In the genomic region with DNA sequence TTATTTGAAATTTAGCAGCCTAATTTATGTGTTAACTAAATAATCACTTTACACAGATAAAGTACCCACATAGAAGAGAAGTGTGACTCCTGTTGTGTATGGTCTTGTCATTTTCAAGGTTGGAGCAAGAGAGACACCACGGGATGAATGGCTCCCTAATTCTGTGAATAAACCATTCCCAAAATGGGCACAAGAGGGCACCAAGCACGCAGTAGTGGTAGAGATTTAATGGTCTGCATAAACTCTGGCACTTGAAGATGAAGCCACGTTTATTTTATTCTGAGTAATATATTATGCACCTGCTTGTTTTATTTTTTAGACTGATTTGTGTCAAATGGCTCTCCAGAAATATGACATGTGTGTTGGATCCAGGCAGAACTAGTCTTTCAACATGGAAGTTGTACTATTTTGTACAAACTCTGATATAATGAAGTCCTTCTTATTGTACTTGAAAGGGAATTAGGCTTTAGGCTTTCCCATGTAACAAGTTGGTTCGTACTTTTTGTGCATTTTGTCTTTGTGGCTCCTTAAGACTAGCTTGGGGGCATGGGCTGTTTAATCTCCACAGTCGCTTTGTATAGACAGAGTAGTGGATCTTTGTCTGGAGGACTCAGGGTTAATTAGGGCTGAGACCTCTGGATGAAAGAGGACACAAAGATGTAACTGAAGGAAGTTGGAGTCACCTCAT, we compare ENCODE assay signal across 9 mouse cellular contexts.
DNase-seq lines count a peak whose midpoint lies in the region; ATAC-seq and TF ChIP-seq lines count a peak whose summit lies in the region.
"Had no signal": no experiment of that assay in that cellular context is flagged by ENCODE, and none has a peak within 500 bp of the region (broad histone marks: within the 10 kb centered on the region; RNA-seq: fewer than 3 reads in every experiment).

No protein-coding gene starts in this region.

- DNase-seq in adrenal gland, adult (ENCODE audit: inconsistent age in 2 of 2, low spot score in 1 of 2): peak; percentile 28 to 81
- no peak for DNase-seq in adrenal gland, postnatal 4 days (ENCODE audit: low spot score in 2 of 2)
- DNase-seq in thymus, postnatal 14 days: peak; percentile 7
- no peak for DNase-seq in thymus, adult 18-20 months
- peak; percentile 36 for DNase-seq in fibroblast of lung, adult 2 months (ENCODE audit: low read depth)
- peak; percentile 71 for DNase-seq in kidney, adult 9 months
- DNase-seq in liver, postnatal 0 days: peak; percentile 43
- peak; percentile 79 for DNase-seq in right cerebral cortex, adult 18-20 months

- peak; percentile 77 for TF ChIP-seq CTCF in liver, postnatal 0 days (IDR thresholded peaks at IDR 0.05; ENCODE audit: low read depth)

- WGBS in liver, postnatal 0 days (ENCODE audit: insufficient replicate concordance): 30% methylated on average over 5 of the region's 5 CpGs

- H3K9me3 ChIP-seq in liver, postnatal 0 days (ENCODE audit: low read length): no peaks in the 10 kb centered on the region
- H3K9me3 ChIP-seq: heart, embryonic 15.5 days had no signal

- H3K4me2 ChIP-seq in liver, postnatal 0 days (ENCODE audit: low read depth, low read length): no peak overlapping the region
- H3K4me2 ChIP-seq: heart, embryonic 15.5 days had no signal

- TF ChIP-seq EP300 in liver, postnatal 0 days (IDR thresholded peaks at IDR 0.05; ENCODE audit: low read depth): no peak

- H3K36me3 ChIP-seq in liver, postnatal 0 days (replicated peaks; ENCODE audit: insufficient read depth, low read length): no peaks in the 10 kb centered on the region
- H3K36me3 ChIP-seq: heart, embryonic 15.5 days had no signal

- H3K27me3 ChIP-seq in liver, postnatal 0 days (ENCODE audit: insufficient read depth, low read length): no peaks in the 10 kb centered on the region

- no peak overlapping the region for H3K9ac ChIP-seq in liver, postnatal 0 days (replicated peaks)
- H3K9ac ChIP-seq: heart, embryonic 15.5 days had no signal

- H3K4me1 ChIP-seq in liver, postnatal 0 days (ENCODE audit: insufficient read depth): no peaks in the 10 kb centered on the region

- no peak for ATAC-seq in liver, postnatal 0 days

- no peak overlapping the region for H3K4me3 ChIP-seq in liver, postnatal 0 days (ENCODE audit: low read depth, low read length)
- H3K4me3 ChIP-seq: heart, embryonic 15.5 days had no signal

- H3K27ac ChIP-seq in liver, postnatal 0 days (ENCODE audit: low read depth): no peak overlapping the region
- H3K27ac ChIP-seq: heart, embryonic 15.5 days had no signal

Comparison
In these comparisons a context has a peak if more than half of its experiments do, and no peak if none do; other contexts are left out.
1. DNase-seq: peak in adrenal gland, adult (2 of 2), thymus, postnatal 14 days (single experiment), fibroblast of lung, adult 2 months (single experiment), kidney, adult 9 months (single experiment), liver, postnatal 0 days (single experiment) and right cerebral cortex, adult 18-20 months (single experiment); none in adrenal gland, postnatal 4 days (0 of 2) and thymus, adult 18-20 months (0 of 2).